Mouse (Mus musculus) lung, adult 2 months (tissue): ENCODE measurements around the gene Nme9.

ENCODE experiments used
- CTCF ChIP-seq: fragments of 200-500 bp; IDR thresholded peaks from 2 replicates; pipeline ENCODE4 v1.5.1; 2011; ENCODE audit warnings: mild to moderate bottlenecking, low read length, control low read depth; ENCODE audit not compliant: insufficient read depth
- POLR2A ChIP-seq: fragments of 200-500 bp; IDR thresholded peaks from 2 replicates; pipeline ENCODE4 v1.6.1; 2011; ENCODE audit warnings: low read depth, mild to moderate bottlenecking, control low read depth, low read length, borderline replicate concordance; ENCODE audit errors: extremely low read depth

GRCm38 (mm10) chr9:99417288-99417846 is 33.9 kb upstream of the Nme9 start:
- TF ChIP-seq POLR2A (no peak), CTCF (no peak)
